Mouse (Mus musculus) megakaryocyte, embryonic 14.5 days (primary cell): Measurements from ENCODE around the gene Mlx.

Experiments
- FLI1 ChIP-seq: IDR thresholded peaks from 2 replicates; pipeline ENCODE4 v1.6.1; 2012; ENCODE audit warnings: low read length, inconsistent platforms, mixed read lengths
- GATA1 ChIP-seq: IDR thresholded peaks from 3 replicates; pipeline ENCODE4 v1.6.1; 2012; ENCODE audit warnings: mixed read lengths, low read length, inconsistent platforms, borderline replicate concordance

- no peak for TF ChIP-seq GATA1
- TF ChIP-seq FLI1, result no peak
Measured at GRCm38 (mm10) chr11:101111178-101111577, 24.1 kb downstream of the Mlx start.
